Mouse (Mus musculus) lung, embryonic 14.5 days (tissue): Measurements from ENCODE around the gene Ptrh1. TPM values are rescaled to one million over a fixed set of nuclear protein-coding genes. Genes with fewer than 3 reads are reported as not detected.

Source experiments
- ATAC-seq: fragments of 200-750 bp; cut with Nextera tagmentation; 2 replicates; pipeline ENCODE4 v1.8.0; 2017; ENCODE audit warnings: mild to moderate bottlenecking, moderate TSS enrichment, moderate library complexity; ENCODE audit not compliant: insufficient read depth
- DNase-seq: peaks from one replicate; pipeline ENCODE4 v3.0.0-alpha.2; 2015
- H3K27ac ChIP-seq: fragments of 300-500 bp; sonication (generic); 2 replicates; pipeline ENCODE4 v1.5.1; 2014; ENCODE audit warnings: low read depth, mild to moderate bottlenecking, moderate library complexity
- H3K27me3 ChIP-seq: fragments of 300-500 bp; sonication (generic); 2 replicates; pipeline ENCODE4 v1.6.1; 2014; ENCODE audit warnings: low read length, control low read depth; ENCODE audit not compliant: insufficient read depth
- H3K36me3 ChIP-seq: fragments of 300-500 bp; sonication (generic); 2 replicates; pipeline ENCODE4 v1.6.1; 2014; ENCODE audit warnings: control low read depth; ENCODE audit not compliant: insufficient read depth
- H3K4me1 ChIP-seq: fragments of 300-500 bp; sonication (generic); 2 replicates; pipeline ENCODE4 v1.6.1; 2014; ENCODE audit warnings: antibody characterized with exemption, control low read depth; ENCODE audit not compliant: insufficient read depth
- H3K4me2 ChIP-seq: fragments of 300-500 bp; sonication (generic); 2 replicates; pipeline ENCODE4 v1.6.1; 2014; ENCODE audit warnings: mild to moderate bottlenecking
- H3K4me3 ChIP-seq: fragments of 300-500 bp; sonication (generic); 2 replicates; pipeline ENCODE4 v1.5.1; 2014; ENCODE audit warnings: low read depth, low read length
- H3K9ac ChIP-seq: fragments of 300-500 bp; sonication (generic); 2 replicates; pipeline ENCODE4 v1.6.1; 2014
- H3K9me3 ChIP-seq: fragments of 300-500 bp; sonication (generic); 2 replicates; pipeline ENCODE4 v1.6.1; 2016; ENCODE audit warnings: low read depth, low read length, control low read depth
- CTCF ChIP-seq: IDR thresholded peaks from 2 replicates; pipeline ENCODE4 v1.5.1; 2016; ENCODE audit warnings: antibody characterized with exemption, low read depth
- WGBS: fragments of 180-500 bp; shearing (Covaris S2); extraction: QIAGEN DNeasy Blood & Tissue Kit; methylation state at CpG from one replicate; pipeline ENCODE4 v1.1.7; 2014; 5-methylcytosine and 5-hydroxymethylcytosine counted together
- polyA plus RNA-seq: library from polyadenylated mRNA; unstranded; fragments of >200 nt; fragmentation: Nextera tagmentation; extraction: Ambion mirVana; gene quantifications from 2 replicates; pipeline ENCODE4 v1.2.1, GENCODE M21; 2014

Gene Ptrh1
- polyA plus RNA-seq, 1 experiment from 2014 or later: 4.4 TPM

DNA sequence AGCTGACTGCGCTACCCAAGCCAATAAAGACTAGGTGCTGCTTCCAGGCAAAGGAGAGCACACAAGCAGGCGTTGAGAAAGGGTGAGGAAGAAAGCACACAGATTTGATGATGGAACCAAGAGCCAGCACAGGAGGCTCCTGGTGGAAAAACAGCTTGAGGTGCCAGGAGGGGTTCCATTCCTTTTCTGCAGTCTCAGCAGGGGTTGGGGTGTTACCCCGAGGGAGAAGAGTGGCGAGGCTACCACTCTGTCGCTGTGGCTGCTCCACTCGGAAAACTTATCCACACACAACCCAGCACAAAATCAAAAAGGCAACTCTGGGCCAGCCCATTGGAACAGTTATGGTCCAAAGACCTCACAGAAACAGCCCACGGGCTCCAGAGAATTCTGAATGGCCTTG lies 42.0 kb downstream of the Ptrh1 start:
- H3K9me3 ChIP-seq: no peaks in the 10 kb centered on the region
- ATAC-seq (no peak), DNase-seq (no peak)
- H3K4me1 ChIP-seq: 0 out of 2 replicates have a peak, but pooled peaks cover 3% of the 10 kb centered on the region
- peak overlapping the region; percentile 58; the same call in 1 of the 2 replicates for H3K27ac ChIP-seq
- WGBS: 76% methylated on average over 7 of the region's 7 CpGs
- no peak overlapping the region for H3K4me3 ChIP-seq
- peaks cover 21% of the 10 kb centered on the region for H3K36me3 ChIP-seq
- no peak overlapping the region for H3K4me2 ChIP-seq
- H3K27me3 ChIP-seq: no peaks in the 10 kb centered on the region
- no peak for TF ChIP-seq CTCF
- H3K9ac ChIP-seq: no peak overlapping the region

DNA sequence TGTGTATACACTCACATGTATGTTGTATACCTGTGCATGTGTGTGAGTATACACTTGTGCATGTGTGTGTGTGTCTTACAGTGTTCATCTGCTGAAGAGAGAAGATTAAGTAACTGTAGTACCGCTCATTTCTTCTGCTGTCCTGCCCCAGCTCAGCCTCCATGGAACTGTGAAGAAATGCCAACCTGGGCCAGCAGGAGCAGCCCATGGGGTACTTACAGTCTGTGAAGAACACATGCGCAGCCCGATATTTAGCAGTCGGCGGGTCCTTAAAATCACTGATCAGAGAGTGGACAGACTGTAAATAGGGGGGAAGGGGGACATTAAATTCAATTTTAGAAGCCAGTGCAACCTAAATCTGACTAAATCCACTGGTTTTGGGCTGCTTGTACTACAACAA lies 42.6 kb downstream of the Ptrh1 start:
- H3K9me3 ChIP-seq: no peaks in the 10 kb centered on the region
- ATAC-seq (no peak), DNase-seq (no peak)
- H3K27ac ChIP-seq: no peak overlapping the region
- 0 out of 2 replicates have a peak, but pooled peaks cover 3% of the 10 kb centered on the region for H3K4me1 ChIP-seq
- peaks cover 17% of the 10 kb centered on the region for H3K36me3 ChIP-seq
- 82% methylated on average over 5 of the region's 5 CpGs for WGBS
- no peak overlapping the region for H3K9ac ChIP-seq
- H3K27me3 ChIP-seq: no peaks in the 10 kb centered on the region
- no peak for TF ChIP-seq CTCF
- H3K4me2 ChIP-seq: no peak overlapping the region
- H3K4me3 ChIP-seq: no peak overlapping the region

DNA sequence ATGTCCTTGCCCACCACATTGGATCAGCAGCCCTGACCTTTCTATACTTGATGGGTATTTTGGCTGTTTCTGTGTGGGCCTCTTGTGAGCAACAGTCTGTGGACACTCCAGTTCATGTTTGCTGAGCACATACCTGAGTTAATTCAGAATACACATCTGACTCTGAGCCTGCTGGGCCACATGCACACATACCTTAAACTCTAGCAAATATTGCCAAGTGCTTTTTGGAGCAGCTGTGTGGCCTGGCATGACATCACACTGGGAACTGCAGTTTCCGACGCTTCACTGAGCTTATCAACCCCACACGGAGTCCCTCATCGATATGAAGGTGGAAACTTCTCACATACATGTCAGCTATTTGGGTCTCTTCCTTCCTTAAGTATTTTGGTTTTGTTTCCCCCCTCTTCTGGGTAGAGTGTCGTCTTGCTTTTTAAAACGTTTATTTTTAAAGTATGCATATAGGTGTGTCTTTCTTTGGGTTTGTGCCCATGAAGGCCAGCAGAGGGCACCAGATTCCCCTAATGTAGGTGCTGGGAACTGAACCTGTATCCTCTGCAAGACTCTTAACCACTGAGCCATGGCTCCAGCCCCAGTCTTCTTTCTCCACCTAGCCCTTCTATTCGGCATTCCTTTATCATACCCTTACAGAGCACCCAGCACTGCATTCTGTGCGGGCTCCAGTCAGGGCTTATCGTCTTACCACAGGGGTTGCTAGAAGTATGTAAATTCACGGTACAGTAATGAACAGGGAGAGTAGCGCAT lies 45.6 kb downstream of the Ptrh1 start:
- Histone ChIP-seq H3K9ac (no peak overlapping the region), H3K4me2 (no peak overlapping the region), H3K27me3 (no peaks in the 10 kb centered on the region), H3K27ac (peak overlapping the region; percentile 37; the same call in 1 of the 2 replicates), H3K4me3 (no peak overlapping the region), H3K36me3 (peaks cover 5% of the 10 kb centered on the region; the same call in 1 of the 2 replicates), H3K9me3 (no peaks in the 10 kb centered on the region), H3K4me1 (peaks cover 9% of the 10 kb centered on the region; the same call in 1 of the 2 replicates)
- peak; percentile 67 for TF ChIP-seq CTCF
- WGBS: 52% methylated on average over 11 of the region's 11 CpGs
- ATAC-seq (peak; percentile 58; the same call in 1 of the 2 replicates), DNase-seq (peak; percentile 71)

DNA sequence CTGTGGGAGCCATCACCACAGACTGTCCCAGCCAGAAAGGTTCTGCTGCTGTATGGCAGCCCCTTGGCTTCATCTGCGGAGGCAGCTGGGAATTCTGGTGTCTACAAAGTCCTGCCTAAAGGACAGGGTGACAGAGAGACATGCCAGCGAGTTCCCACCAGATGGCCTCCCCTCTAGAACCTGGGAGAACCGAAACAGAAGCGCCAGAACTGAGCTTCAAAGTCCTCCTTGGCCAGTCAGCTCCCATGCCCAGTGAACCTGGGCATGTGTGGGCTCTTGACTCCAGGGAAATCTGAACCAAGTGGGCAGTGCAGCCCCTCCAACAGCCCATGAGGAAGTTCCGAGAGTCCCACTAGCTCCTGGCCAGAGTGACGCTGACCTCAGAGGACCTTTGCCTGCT lies 47.1 kb downstream of the Ptrh1 start:
- no peak for TF ChIP-seq CTCF
- H3K27me3 ChIP-seq: no peaks in the 10 kb centered on the region

DNA sequence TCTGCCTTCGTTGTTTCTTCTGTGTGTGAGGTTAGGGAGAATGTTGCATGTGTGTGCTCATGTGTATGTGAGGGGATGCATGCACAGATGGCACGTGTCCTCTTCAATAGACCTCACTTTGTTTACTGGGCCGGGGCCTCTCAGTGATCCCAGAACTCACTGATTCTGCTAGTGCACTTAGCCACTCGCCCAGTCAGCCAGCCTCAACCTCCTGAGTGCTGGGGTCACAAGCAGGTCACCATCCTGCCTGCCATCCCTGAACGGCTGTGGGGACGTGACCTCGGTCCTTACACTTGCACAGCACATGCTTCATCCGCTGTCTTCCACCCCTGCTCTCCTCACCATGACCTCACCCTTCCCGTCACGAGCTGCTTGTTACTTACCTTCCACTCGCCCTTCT lies 47.6 kb downstream of the Ptrh1 start:
- H3K27ac ChIP-seq: no peak overlapping the region
- H3K4me3 ChIP-seq: no peak overlapping the region
- H3K9me3 ChIP-seq: no peaks in the 10 kb centered on the region
- no peak overlapping the region for H3K4me2 ChIP-seq
- peaks cover under 1% of the 10 kb centered on the region; the same call in 1 of the 2 replicates for H3K36me3 ChIP-seq
- H3K4me1 ChIP-seq: peaks cover 6% of the 10 kb centered on the region; the same call in 1 of the 2 replicates
- no peak for DNase-seq
- 24% methylated on average over 11 of the region's 11 CpGs for WGBS
- TF ChIP-seq CTCF: no peak
- no peaks in the 10 kb centered on the region for H3K27me3 ChIP-seq
- ATAC-seq: no peak
- H3K9ac ChIP-seq: no peak overlapping the region

More for the DNA sequence above, 47.1 kb downstream of the Ptrh1 start:
- Histone ChIP-seq H3K4me3 (no peak overlapping the region), H3K27ac (no peak overlapping the region), H3K9me3 (no peaks in the 10 kb centered on the region), H3K9ac (no peak overlapping the region), H3K4me1 (peaks cover 6% of the 10 kb centered on the region; the same call in 1 of the 2 replicates), H3K36me3 (peaks cover 5% of the 10 kb centered on the region; the same call in 1 of the 2 replicates), H3K4me2 (no peak overlapping the region)
- WGBS: 69% methylated on average over 6 of the region's 6 CpGs
- ATAC-seq: no peak
- no peak for DNase-seq

DNA sequence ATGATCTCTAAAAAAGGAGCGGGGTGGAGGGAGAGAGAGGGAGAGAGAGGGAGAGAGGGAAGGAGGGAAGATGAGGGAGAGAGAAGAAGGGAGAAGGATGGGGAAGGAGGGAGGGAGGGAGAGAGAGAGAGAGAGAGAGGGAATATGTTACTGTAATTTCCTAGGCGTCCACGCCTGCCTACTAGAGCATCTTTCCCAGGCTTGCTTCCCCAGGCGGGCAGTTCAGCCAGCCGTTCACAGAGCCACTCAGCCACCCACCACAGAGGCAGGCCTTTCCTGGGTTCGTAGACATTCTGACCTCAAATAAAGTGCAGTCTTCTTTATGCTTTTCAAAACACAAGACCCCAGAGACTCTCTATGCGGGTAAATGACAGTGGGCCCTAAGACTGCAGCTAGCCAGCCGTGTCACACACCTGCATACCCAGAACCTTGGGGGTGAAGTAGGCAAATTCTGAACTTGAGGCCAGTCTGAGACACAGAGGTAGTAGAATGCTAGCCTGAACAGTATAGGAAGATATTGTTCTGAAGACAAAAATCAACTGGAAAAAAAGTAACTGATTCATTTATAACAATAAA lies 48.1 kb downstream of the Ptrh1 start:
- Histone ChIP-seq H3K4me2 (no peak overlapping the region), H3K9me3 (no peaks in the 10 kb centered on the region), H3K9ac (0 out of 2 replicates have a peak overlapping the region, but pooled peaks have one; percentile 23), H3K27ac (no peak overlapping the region), H3K36me3 (no peaks in the 10 kb centered on the region), H3K4me1 (peaks cover 6% of the 10 kb centered on the region; the same call in 1 of the 2 replicates), H3K4me3 (no peak overlapping the region), H3K27me3 (no peaks in the 10 kb centered on the region)
- no peak for TF ChIP-seq CTCF
- no peak for DNase-seq
- WGBS: 49% methylated on average over 8 of the region's 8 CpGs
- ATAC-seq: no peak

DNA sequence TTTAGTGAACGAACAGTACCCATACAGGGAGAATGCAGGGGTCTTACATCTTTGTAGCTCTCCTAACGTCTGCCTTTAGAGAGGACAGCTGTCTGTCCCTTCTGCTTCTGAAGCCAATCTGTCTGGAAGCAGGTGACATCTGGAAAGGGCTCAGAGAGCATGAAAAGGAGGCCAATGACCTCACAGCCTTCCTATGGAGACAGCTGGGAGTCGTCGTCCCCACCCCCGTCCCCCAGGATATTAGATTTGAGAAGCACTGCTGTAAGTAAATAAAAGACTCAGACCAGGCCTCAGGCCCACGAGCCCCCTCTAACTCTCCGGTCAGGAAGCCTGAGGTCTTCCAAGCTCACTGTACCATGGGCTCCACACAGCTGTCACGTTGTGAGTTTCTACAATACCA lies 48.6 kb downstream of the Ptrh1 start:
- Histone ChIP-seq H3K4me1 (peaks cover 6% of the 10 kb centered on the region; the same call in 1 of the 2 replicates), H3K4me2 (no peak overlapping the region), H3K9me3 (no peaks in the 10 kb centered on the region), H3K9ac (no peak overlapping the region), H3K27me3 (no peaks in the 10 kb centered on the region), H3K36me3 (no peaks in the 10 kb centered on the region), H3K4me3 (no peak overlapping the region), H3K27ac (peak overlapping the region; percentile 15; the same call in 1 of the 2 replicates)
- no peak for TF ChIP-seq CTCF
- 21% methylated on average over 8 of the region's 8 CpGs for WGBS
- no peak for ATAC-seq
- DNase-seq: peak; percentile 60
